Mouse (Mus musculus): ENCODE measurements around the gene Mical2. TPM values are rescaled to one million over a fixed set of nuclear protein-coding genes. Genes with fewer than 3 reads are reported as not detected.

Mical2 gene
- total RNA-seq, 2 experiments from 2014 or later, result 667 to 694 TPM

- DNase-seq (ENCODE audit: low spot score in 2 of 2), result no peak
- no peak for TF ChIP-seq CTCF (conservative IDR thresholded peaks at IDR 0.05)
- H3K27ac ChIP-seq, result peak overlapping the region; percentile 83
- H3K4me3 ChIP-seq, result no peak overlapping the region
These were observed 74.0 kb downstream of the Mical2 start for GRCm38 (mm10) chr7:112299521-112300096.

GRCm38 (mm10) chr7:112300141-112300540 is 74.5 kb downstream of the Mical2 start:
- Histone ChIP-seq H3K27ac (peak overlapping the region; percentile 83), H3K4me3 (no peak overlapping the region)
- no peak for TF ChIP-seq CTCF (conservative IDR thresholded peaks at IDR 0.05)
- DNase-seq (ENCODE audit: low spot score in 2 of 2), result no peak

- Histone ChIP-seq H3K4me3 (no peak overlapping the region), H3K27ac (peak overlapping the region; percentile 83; the same call in 1 of the 2 replicates)
- TF ChIP-seq CTCF (conservative IDR thresholded peaks at IDR 0.05), result peak; percentile 66
- no peak for DNase-seq (ENCODE audit: low spot score in 2 of 2)
These were observed 75.4 kb downstream of the Mical2 start for GRCm38 (mm10) chr7:112301052-112301451.

GRCm38 (mm10) chr7:112304382-112304781 is 78.7 kb downstream of the Mical2 start:
- no peak for TF ChIP-seq CTCF (conservative IDR thresholded peaks at IDR 0.05)
- DNase-seq (ENCODE audit: low spot score in 2 of 2), result peak; percentile 37 to 72
- Histone ChIP-seq H3K27ac (peak overlapping the region; percentile 34), H3K4me3 (no peak overlapping the region)

GRCm38 (mm10) chr7:112309289-112310016 is 83.8 kb downstream of the Mical2 start:
- Histone ChIP-seq H3K4me3 (no peak overlapping the region), H3K27ac (peak overlapping the region; percentile 41; the same call in 1 of the 2 replicates)
- no peak for DNase-seq (ENCODE audit: low spot score in 2 of 2)
- TF ChIP-seq CTCF (conservative IDR thresholded peaks at IDR 0.05), result no peak

- no peak for DNase-seq (ENCODE audit: low spot score in 2 of 2)
- no peak for TF ChIP-seq CTCF (conservative IDR thresholded peaks at IDR 0.05)
- Histone ChIP-seq H3K27ac (peak overlapping the region; percentile 41; the same call in 1 of the 2 replicates), H3K4me3 (no peak overlapping the region)
These were observed 84.3 kb downstream of the Mical2 start for GRCm38 (mm10) chr7:112310017-112310360.

- DNase-seq (ENCODE audit: low spot score in 2 of 2), result no peak
- H3K27ac ChIP-seq, result peak overlapping the region; percentile 57; the same call in 1 of the 2 replicates
These were observed 87.6 kb downstream of the Mical2 start for GRCm38 (mm10) chr7:112313211-112313610.

GRCm38 (mm10) chr7:112313670-112314069 is 88.0 kb downstream of the Mical2 start:
- Histone ChIP-seq H3K27ac (peak overlapping the region; percentile 57; the same call in 1 of the 2 replicates), H3K4me3 (no peak overlapping the region)
- no peak for TF ChIP-seq CTCF (conservative IDR thresholded peaks at IDR 0.05)
- no peak for DNase-seq (ENCODE audit: low spot score in 2 of 2)

More at GRCm38 (mm10) chr7:112313211-112313610, 87.6 kb downstream of the Mical2 start:
- no peak for TF ChIP-seq CTCF (conservative IDR thresholded peaks at IDR 0.05)
- H3K4me3 ChIP-seq, result no peak overlapping the region

- H3K27ac ChIP-seq, result peak overlapping the region; percentile 83
These were observed 90.6 kb downstream of the Mical2 start for GRCm38 (mm10) chr7:112316239-112316638.

GRCm38 (mm10) chr7:112317491-112317890 is 91.8 kb downstream of the Mical2 start:
- no peak for DNase-seq (ENCODE audit: low spot score in 2 of 2)
- TF ChIP-seq CTCF (conservative IDR thresholded peaks at IDR 0.05), result no peak
- H3K27ac ChIP-seq, result peak overlapping the region; percentile 83
- no peak overlapping the region for H3K4me3 ChIP-seq

More at GRCm38 (mm10) chr7:112316239-112316638, 90.6 kb downstream of the Mical2 start:
- DNase-seq (ENCODE audit: low spot score in 2 of 2), result peak; percentile 56 to 61
- H3K4me3 ChIP-seq, result no peak overlapping the region
- TF ChIP-seq CTCF (conservative IDR thresholded peaks at IDR 0.05), result no peak

GRCm38 (mm10) chr7:112318306-112318705 is 92.7 kb downstream of the Mical2 start:
- no peak for TF ChIP-seq CTCF (conservative IDR thresholded peaks at IDR 0.05)
- H3K27ac ChIP-seq, result peak overlapping the region; percentile 83
- no peak overlapping the region for H3K4me3 ChIP-seq
- no peak for DNase-seq (ENCODE audit: low spot score in 2 of 2)

- H3K4me3 ChIP-seq, result no peak overlapping the region
- TF ChIP-seq CTCF (conservative IDR thresholded peaks at IDR 0.05), result no peak
- peak overlapping the region; percentile 83 for H3K27ac ChIP-seq
- DNase-seq (ENCODE audit: low spot score in 2 of 2), result no peak
These were observed 93.8 kb downstream of the Mical2 start for GRCm38 (mm10) chr7:112319419-112319818.

- no peak for DNase-seq (ENCODE audit: low spot score in 2 of 2)
- Histone ChIP-seq H3K27ac (peak overlapping the region; percentile 83), H3K4me3 (no peak overlapping the region)
- TF ChIP-seq CTCF (conservative IDR thresholded peaks at IDR 0.05), result no peak
These were observed 94.5 kb downstream of the Mical2 start for GRCm38 (mm10) chr7:112320052-112320730.

Data from layer of hippocampus, adult 2 months (tissue).